Mouse (Mus musculus): ENCODE results near the gene Ppp1r15a.
"Not testable (repeated sequence)": the region's sequence is repeated elsewhere in the genome, so short reads cannot be mapped to it uniquely, and the experiment has no call there.

The Ppp1r15a gene

GRCm38 (mm10) chr7:45551512-45551883 is 25.4 kb upstream of the Ppp1r15a start:
- DNase-seq (ENCODE audit: low spot score in 2 of 2), result no peak

DNA sequence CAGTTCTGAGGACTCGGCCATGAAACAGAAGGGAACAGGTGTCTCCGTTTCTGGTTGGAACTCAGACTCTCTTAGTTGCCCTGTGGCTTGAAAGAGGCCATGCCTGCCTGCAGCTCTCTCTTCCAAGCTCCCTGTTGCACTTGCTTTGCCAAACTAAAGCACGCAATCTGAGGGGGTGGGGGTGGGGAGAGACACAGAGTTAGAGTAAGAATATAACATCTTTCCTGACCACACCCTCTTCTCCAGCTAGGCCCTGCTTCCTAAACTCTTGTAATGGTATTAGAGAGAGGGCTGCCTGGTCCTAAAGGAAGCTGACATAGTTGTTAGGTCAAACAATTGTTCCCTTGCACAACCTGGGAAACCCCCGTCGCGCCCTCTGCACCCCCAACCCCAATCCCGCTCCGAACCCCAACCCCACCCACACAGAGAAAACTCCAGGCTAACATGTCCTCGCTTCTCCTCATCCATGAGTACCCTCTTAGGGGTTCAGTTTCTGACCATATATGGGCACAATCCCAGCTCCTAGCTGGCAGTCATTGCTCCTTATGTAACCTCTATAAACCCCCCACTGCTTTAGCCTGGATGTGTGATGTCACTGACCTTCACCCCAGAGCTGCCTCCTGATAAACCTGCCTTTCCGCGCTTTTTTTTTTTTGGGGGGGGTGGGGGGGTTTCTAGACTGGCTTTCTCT is 24.9 kb upstream of the Ppp1r15a start:
- no peak for DNase-seq (ENCODE audit: low spot score in 2 of 2)

DNA sequence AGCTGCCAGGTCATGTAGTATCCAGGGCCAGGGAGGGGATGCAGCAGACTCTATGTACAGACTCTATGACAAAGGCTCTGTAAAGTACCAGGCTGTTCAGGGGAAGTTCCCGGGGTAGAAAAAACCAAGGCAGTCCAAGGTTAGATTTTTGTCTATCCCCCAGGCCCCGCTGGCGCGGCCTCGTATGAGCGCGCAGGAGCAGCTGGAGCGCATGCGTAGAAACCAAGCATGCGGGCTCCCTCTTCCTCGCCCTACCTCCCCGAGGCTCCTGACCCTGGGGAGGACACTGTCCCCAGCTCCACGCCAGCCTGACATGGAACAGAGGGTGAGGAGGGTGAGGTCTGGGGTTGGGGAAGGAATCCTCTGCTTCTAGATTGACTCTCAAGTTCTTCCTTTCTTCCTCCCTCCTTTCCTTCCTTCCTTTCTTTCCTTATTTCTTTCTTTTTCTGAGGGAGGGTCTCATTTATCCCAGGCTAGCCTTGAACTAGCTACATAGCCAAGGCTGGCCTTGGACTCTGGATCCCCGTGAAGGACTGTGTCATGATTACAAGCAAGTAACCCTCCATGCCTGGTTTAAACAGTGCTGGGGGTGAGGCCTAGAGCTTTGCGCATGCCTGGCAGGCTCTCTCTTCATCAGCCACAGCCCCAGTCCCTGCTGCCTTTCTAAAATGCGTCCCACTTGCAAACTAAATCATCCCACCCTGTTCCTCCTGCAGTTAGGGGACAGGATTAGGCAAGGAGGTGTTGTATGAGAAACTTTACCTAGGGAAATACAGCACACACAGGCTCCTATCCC is 23.8 kb upstream of the Ppp1r15a start:
- DNase-seq (ENCODE audit: low spot score in 2 of 2), result no peak

DNA sequence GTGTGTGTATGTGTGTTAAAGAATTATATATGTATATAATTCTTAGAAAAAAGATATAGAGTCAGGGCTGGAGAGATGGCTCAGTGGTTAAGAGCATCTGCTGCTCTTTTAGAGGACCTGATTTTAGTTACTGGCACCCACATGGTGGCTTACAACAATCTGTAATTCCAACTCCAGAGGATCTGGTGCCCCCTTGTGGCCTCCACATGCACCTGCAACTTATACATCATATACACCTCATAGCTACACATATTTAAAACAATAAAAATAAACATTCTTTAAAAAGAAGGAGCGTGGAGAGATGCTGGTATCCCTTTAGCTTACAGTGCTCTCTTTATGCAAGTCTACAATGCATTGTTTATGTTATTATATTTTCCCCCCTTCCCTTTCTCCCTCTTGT is 18.5 kb upstream of the Ppp1r15a start:
- no peak for DNase-seq (ENCODE audit: low spot score in 2 of 2)

- no peak for DNase-seq (ENCODE audit: low spot score in 2 of 2)
Observed at GRCm38 (mm10) chr7:45540213-45540612, 14.1 kb upstream of the Ppp1r15a start.

DNA sequence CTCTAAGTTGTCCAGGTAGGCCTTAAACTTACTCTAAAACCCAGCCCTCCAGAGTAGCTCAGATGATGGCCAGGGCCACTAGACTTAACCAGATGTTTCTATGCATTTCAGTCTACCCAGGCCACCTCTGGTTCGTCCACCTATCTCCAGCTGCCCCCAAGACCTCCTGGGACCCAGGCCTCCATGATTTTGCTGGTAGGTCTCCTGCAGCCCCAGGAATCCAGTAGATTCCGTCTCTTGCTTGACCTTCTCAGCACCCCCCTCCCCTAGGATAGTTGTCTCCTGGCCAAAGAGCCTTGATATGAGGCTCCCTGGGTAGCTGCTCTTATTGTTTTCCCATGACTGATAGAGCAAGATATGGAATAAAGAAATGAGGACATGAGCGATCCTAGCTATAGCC is 13.0 kb upstream of the Ppp1r15a start:
- DNase-seq (ENCODE audit: low spot score in 2 of 2), result no peak

DNA sequence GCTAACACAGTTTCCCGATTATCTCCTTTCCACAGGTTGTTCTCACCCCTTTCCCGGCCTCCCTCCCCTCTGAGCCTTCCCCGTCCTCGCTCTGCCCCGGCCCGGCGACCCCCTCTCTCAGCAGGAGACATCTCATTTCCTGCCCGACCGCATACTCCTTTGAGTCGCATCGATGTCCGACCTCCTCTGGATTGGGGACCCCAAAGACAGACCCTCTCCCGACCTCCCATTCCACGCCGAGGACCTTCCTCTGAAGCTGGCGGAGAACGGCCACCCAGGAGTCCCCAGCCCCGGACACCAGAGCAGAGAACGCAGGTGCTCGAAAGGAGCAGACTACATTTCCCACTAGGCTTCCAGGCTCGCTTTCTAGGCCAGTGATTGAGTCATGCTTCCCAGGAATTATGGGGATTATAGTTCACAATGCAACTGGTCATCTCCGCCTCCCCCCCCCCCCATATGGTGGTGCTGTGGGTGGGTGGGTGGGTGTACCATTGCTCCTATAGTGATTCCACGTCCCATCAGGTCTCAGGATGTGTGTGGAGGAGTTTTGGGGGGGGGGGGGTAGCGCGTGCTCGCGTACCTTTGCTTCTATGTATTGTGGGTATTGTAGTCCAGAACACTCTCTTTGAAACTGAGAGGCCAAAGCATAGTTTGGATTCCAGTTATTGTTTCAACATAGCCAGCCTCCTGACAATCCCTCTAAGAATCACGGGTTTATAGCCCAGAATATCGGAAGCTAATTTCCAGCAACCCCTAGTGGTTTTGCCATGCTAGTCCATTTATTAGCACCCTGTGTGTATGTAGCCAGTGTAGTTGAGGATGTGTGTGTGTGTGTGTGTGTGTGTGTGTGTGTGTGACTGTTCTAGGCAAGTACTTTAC is 12.3 kb upstream of the Ppp1r15a start:
- DNase-seq (ENCODE audit: low spot score in 2 of 2), result no peak

DNA sequence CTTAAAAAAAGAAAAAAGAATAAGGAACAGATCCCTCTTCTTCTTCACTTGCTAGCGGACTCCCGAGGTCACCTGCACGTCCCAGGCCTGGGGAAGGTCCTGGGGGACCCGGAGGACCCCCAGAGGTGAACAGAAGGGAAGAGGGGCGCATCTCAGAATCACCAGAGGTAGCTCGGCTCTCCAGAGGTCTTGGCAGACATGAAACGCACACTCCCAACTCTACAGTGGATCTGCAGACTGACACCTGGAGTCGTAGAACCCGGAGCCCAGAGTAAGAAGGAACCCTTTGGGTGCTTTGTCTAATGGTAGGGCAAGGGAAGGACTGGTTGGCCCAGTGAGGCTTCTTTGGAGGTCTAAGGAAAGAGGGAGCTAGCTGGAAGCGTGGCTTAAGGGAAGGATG is 11.5 kb upstream of the Ppp1r15a start:
- DNase-seq (ENCODE audit: low spot score in 2 of 2), result no peak

DNA sequence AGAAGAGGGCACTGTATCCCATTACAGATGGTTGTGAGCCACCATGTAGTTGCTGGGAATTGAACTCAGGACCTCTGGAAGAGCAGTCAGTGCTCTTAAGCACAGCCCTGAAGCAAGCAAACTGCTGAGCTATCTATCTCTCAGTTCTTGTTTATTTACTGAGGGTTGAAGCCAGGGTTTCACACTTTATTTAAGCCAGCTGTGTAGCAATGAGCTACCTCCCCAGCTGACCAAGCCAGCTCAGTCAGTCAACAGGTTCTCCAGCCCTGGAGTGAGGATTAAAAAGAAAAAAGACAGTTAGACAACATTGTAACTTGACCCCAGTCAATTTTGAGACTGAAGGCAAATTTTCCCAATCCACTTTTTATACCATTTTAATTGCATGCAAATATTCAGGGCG is 9.6 kb upstream of the Ppp1r15a start:
- no peak for DNase-seq (ENCODE audit: low spot score in 2 of 2)

GRCm38 (mm10) chr7:45530643-45531042 is 4.6 kb upstream of the Ppp1r15a start:
- DNase-seq (ENCODE audit: low spot score in 2 of 2), result no peak

- DNase-seq (ENCODE audit: low spot score in 2 of 2), result no peak
Observed at GRCm38 (mm10) chr7:45529461-45529860, 3.4 kb upstream of the Ppp1r15a start.

DNA sequence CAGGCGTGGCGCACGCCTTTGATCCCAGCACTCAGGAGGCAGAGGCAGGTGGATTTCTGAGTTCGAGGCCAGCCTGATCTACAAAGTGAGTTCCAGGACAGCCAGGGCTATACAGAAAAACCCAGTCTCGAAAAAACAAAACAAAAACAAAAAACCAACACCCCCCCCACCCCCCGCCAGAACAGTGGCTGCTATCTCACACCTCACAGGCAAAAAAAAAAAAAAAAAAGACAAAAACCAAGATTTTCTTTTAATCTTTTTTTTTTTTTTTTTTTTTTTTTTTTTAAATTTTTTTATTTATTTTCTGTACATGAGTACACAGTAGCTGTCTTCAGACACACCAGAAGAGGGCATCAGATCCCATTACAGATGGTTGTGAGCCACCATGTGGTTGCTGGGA is 1.1 kb upstream of the Ppp1r15a start:
- not testable (repeated sequence) for DNase-seq (ENCODE audit: low spot score in 2 of 2)

DNA sequence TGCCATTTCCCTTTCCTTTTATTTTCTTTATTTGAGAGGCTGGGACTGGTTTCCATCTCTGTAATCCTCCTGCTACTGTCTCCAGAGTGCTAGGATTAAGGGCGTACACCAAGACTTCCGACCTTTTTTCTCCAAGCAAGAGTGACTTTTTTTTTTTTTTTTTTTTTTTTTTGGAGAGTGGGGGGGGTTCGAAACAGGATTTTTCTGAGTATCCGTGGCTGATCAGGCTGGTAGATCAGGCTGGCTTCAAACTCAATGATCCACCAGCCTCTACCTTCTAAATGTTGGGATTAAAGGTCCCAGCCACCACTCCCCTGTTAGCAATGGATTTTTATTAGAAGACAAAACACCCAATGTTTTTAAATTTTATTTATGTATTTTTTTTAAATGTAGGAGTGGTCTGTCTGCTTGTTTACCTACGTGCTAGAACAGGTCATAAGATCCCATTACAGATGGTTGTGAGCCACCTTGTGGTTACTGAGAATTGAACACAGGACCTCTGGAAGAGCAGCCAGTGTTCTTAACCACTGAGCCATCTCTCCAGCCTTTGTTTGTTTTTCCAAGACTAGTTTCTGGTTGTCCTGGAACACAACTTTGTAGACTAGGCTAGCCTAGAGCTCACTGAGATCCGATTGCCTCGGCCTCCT is 529 bp upstream of the Ppp1r15a start:
- peak; percentile 35 to 50 for DNase-seq (ENCODE audit: low spot score in 2 of 2)

GRCm38 (mm10) chr7:45524841-45525621 is 1.0 kb downstream of the Ppp1r15a start:
- DNase-seq (ENCODE audit: low spot score in 2 of 2), result peak in 1 of 2 experiments; percentile 24

GRCm38 (mm10) chr7:45523678-45524170 is 2.3 kb downstream of the Ppp1r15a start:
- no peak for DNase-seq (ENCODE audit: low spot score in 2 of 2)

DNA sequence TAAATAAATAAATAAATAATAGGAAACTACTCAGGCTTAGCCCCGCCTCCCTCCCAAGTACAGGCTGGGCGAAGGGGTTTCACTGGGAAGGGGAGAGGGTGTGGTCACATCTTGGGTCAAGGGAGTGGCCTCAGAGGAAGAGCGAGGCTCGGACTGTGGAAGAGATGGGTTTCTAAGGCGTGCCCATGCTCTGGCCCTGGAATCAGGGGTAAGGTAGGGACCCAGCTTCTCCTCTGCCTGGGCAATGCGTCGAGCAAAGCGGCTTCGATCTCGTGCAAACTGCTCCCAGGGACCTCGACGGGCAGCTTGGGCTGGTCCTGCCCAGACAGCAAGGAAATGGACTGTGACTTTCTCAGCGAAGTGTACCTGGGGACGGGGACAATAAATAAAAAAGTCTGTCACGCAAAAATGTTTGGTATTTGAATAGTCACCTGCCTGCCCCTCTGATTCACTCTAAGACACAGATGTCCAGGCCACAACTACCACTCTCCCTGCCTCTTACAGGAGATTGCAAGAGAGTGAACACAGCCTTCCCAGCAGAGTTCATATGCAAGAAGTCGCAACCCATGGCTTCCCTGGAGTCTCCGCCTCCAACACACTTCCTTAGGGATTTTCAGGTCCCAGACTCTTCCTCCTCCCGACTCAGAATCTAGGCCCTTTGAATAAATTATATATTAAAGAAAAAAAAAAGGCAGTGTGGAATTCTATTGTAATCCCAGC is 3.0 kb downstream of the Ppp1r15a start:
- DNase-seq (ENCODE audit: low spot score in 2 of 2), result no peak

GRCm38 (mm10) chr7:45522194-45522752 is 3.8 kb downstream of the Ppp1r15a start:
- DNase-seq (ENCODE audit: low spot score in 2 of 2), result no peak

- peak; percentile 90 to 93 for DNase-seq (ENCODE audit: low spot score in 2 of 2)
Observed at GRCm38 (mm10) chr7:45521728-45522184, 4.3 kb downstream of the Ppp1r15a start.

DNA sequence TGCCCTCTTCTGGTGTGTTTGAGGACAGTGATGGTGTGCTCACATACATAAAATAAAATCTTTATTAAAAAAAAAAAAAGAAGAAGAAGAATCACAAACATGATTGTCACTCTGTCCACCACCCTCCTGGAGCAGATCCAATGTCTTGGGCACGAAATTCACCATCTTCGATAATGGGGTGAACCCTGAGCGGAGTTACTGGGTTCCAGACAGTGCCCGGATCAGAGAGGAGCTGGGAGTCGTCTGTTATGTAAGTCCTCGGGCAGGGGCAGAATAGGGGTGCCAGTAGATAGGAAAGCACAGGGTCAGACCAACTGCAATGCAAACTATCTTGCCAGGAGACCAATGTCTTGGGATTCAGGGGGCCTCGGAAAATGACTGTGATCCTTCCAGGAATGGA is 5.5 kb downstream of the Ppp1r15a start:
- DNase-seq (ENCODE audit: low spot score in 2 of 2), result no peak

All from natural killer cell, adult 2 months (primary cell).